Mouse (Mus musculus) retina, postnatal 1 day (tissue): ENCODE results near the gene Shprh.
"Not testable (repeated sequence)": the region's sequence is repeated elsewhere in the genome, so short reads cannot be mapped to it uniquely, and the experiment has no call there.

Experiments
- DNase-seq: peaks from one replicate; pipeline ENCODE4 v3.0.0-alpha.2; 2012

Shprh gene

DNA sequence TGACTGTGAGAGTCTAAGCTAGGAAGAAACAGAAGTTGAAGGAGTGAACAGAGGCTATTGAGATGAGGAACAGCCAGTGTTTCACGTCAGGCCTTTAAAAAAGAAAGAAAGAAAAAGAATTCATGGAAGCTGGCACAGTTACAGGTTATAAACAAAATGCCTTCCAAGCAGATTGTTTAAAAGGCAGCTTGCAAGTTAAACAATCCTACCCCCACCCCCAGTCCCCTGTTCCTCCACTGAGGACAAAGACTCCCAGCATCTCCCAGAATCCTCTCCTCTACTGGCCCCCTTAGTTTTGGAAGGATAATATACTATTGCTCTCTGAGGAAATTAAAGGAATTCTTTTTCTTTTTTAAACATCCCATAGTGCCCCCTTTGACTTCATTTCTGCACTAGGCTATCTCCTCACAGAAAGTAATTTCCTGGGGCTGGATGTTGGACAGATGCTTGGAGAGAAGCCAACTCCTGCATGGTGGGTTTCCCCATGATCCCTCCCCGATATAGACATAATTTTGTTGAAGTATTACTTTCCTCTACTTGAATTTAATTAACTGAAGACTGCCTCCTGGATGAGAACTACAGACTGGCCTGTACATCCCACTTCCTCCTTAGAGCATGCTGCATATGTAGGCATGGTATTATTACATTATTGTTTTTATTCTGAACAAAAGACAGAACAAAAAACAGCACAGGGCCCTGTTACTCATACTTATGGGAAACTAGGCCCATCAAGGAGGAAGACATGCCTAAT is 101.2 kb downstream of the Shprh start:
- no peak for DNase-seq

DNA sequence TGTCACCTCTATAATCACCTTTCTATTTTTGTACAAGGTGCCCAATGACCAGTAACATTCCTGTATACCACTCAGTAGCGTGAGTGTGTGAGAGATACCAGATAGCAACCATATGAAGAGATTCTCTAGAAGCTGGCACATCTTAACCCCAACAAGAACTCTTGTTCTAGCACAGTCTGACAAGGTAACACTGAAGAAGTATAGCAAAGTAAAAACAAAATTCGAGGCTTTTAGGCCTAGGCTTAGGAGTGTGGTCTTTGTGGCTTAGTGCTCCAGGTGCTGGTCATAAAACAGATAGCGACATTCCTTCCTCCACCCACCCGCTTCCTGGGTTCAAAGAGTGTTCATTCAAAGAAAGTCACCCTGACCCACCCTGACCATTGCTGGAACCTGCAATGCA is 104.4 kb downstream of the Shprh start:
- DNase-seq, result not testable (repeated sequence)

DNA sequence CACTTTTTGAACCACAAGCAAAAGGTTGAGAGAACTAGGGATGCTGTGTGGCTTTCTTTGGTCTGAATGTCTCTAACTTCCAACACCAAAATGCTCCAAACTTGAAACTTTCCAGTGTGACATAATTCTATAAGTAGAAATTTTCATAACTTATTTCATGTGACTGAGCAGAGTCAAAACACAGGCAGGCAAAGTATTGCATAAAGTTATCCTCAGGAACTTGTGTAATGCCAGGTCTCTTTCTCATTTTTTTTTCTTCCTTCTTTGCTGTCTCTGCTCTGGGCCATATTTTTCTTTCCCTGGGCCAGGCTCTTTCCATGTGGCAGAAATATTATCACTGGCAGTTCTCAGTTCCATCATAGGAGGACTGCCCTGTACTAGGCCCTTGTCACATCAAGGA is 110.9 kb downstream of the Shprh start:
- DNase-seq, result no peak

DNA sequence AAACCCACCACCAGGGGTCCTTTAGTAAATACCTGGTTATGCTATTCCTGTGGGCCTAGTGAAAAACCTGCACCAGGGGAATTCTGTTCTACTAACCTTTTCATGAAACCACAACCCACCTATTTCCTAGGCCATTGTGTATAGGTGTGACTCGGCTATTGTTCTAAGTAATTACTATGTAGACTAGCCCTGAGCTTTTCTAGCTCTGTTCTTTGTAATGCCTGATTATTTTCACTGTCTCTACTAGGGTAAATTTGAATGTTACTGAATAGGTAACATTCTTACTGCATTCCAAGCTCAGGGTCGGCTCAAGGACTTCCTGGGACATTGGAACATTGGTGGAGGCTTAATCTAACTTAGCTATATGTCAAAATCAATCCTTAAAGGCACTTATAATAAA is 113.1 kb downstream of the Shprh start:
- not testable (repeated sequence) for DNase-seq

DNA sequence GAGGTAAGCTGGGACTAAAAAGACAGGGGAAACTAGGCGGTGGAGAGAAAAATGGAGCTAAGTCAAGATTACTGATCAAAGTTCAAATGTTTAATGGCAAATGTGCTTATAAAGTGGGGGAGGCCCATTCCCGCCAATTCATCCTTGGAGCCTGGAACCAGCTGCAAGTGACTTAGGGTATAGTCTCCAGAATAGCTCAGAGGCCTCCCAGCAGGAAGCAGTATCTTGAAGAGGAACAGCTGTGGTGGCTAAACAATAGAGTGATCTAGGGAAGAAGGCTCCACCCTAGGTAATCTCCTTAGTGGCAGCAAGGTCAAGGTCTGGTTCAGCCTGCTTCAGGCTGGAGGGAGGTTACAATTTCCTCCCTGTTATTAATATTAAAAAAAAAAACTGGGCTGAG is 114.6 kb downstream of the Shprh start:
- DNase-seq, result not testable (repeated sequence)
